Mouse (Mus musculus): ENCODE measurements around the gene Il16. TPM values are rescaled to one million over a fixed set of nuclear protein-coding genes. Genes with fewer than 3 reads are reported as not detected.

The Il16 gene
- polyA plus RNA-seq, 1 experiment from 2014 or later, result 1.2 TPM

GRCm38 (mm10) chr7:83675545-83676254 lies 69.8 kb downstream of the Il16 start:
- no peak overlapping the region for H3K27ac ChIP-seq
- ATAC-seq (ENCODE audit: low FRiP score) (no peak), DNase-seq (ENCODE audit: low spot score) (peak; percentile 64)
- no peak overlapping the region for H3K9ac ChIP-seq
- no peaks in the 10 kb centered on the region for H3K36me3 ChIP-seq (replicated peaks; ENCODE audit: control insufficient read depth, insufficient read depth)
- H3K4me1 ChIP-seq (replicated peaks; ENCODE audit: control insufficient read depth, insufficient read depth, low read length), result no peaks in the 10 kb centered on the region
- H3K4me3 ChIP-seq (replicated peaks; ENCODE audit: low read length), result no peak overlapping the region
- H3K27me3 ChIP-seq (ENCODE audit: control insufficient read depth, insufficient read depth, low read length), result no peaks in the 10 kb centered on the region
- 35% methylated on average over 5 of the region's 5 CpGs for WGBS
- no peak overlapping the region for H3K4me2 ChIP-seq (replicated peaks)
- no peaks in the 10 kb centered on the region for H3K9me3 ChIP-seq (ENCODE audit: control insufficient read depth, low read length)

- DNase-seq (ENCODE audit: low spot score) (no peak), ATAC-seq (ENCODE audit: low FRiP score) (no peak)
- Histone ChIP-seq H3K9ac (no peak overlapping the region), H3K27me3 (ENCODE audit: control insufficient read depth, insufficient read depth, low read length) (no peaks in the 10 kb centered on the region), H3K4me1 (replicated peaks; ENCODE audit: control insufficient read depth, insufficient read depth, low read length) (no peaks in the 10 kb centered on the region), H3K4me2 (replicated peaks) (no peak overlapping the region), H3K4me3 (replicated peaks; ENCODE audit: low read length) (no peak overlapping the region), H3K27ac (no peak overlapping the region), H3K36me3 (replicated peaks; ENCODE audit: control insufficient read depth, insufficient read depth) (no peaks in the 10 kb centered on the region), H3K9me3 (ENCODE audit: control insufficient read depth, low read length) (no peaks in the 10 kb centered on the region)
- 92% methylated on average over 6 of the region's 6 CpGs for WGBS
These were observed 74.0 kb downstream of the Il16 start for GRCm38 (mm10) chr7:83671573-83671972.

- no peaks in the 10 kb centered on the region for H3K36me3 ChIP-seq (replicated peaks; ENCODE audit: control insufficient read depth, insufficient read depth)
- DNase-seq (ENCODE audit: low spot score), result peak; percentile 75
- H3K4me3 ChIP-seq (replicated peaks; ENCODE audit: low read length), result no peak overlapping the region
- 8% methylated on average over 1 of the region's 1 CpGs for WGBS
- H3K27me3 ChIP-seq (ENCODE audit: control insufficient read depth, insufficient read depth, low read length), result no peaks in the 10 kb centered on the region
- ATAC-seq (ENCODE audit: low FRiP score), result peak; percentile 53; the same call in 1 of the 2 replicates
- no peaks in the 10 kb centered on the region for H3K4me1 ChIP-seq (replicated peaks; ENCODE audit: control insufficient read depth, insufficient read depth, low read length)
- no peak overlapping the region for H3K9ac ChIP-seq
- H3K9me3 ChIP-seq (ENCODE audit: control insufficient read depth, low read length), result no peaks in the 10 kb centered on the region
- H3K27ac ChIP-seq, result no peak overlapping the region
- H3K4me2 ChIP-seq (replicated peaks), result no peak overlapping the region
These were observed 76.8 kb downstream of the Il16 start for GRCm38 (mm10) chr7:83668724-83669123.

GRCm38 (mm10) chr7:83667936-83668645 lies 77.4 kb downstream of the Il16 start:
- H3K9ac ChIP-seq, result no peak overlapping the region
- DNase-seq (ENCODE audit: low spot score), result no peak
- H3K36me3 ChIP-seq (replicated peaks; ENCODE audit: control insufficient read depth, insufficient read depth), result no peaks in the 10 kb centered on the region
- H3K4me3 ChIP-seq (replicated peaks; ENCODE audit: low read length), result no peak overlapping the region
- no peaks in the 10 kb centered on the region for H3K9me3 ChIP-seq (ENCODE audit: control insufficient read depth, low read length)
- H3K4me2 ChIP-seq (replicated peaks), result no peak overlapping the region
- no peak for ATAC-seq (ENCODE audit: low FRiP score)
- no peaks in the 10 kb centered on the region for H3K27me3 ChIP-seq (ENCODE audit: control insufficient read depth, insufficient read depth, low read length)
- no peak overlapping the region for H3K27ac ChIP-seq
- 89% methylated on average over 5 of the region's 5 CpGs for WGBS
- H3K4me1 ChIP-seq (replicated peaks; ENCODE audit: control insufficient read depth, insufficient read depth, low read length), result no peaks in the 10 kb centered on the region

- ATAC-seq (ENCODE audit: low FRiP score) (no peak), DNase-seq (ENCODE audit: low spot score) (no peak)
- H3K4me3 ChIP-seq (replicated peaks; ENCODE audit: low read length), result no peak overlapping the region
- no peaks in the 10 kb centered on the region for H3K4me1 ChIP-seq (replicated peaks; ENCODE audit: control insufficient read depth, insufficient read depth, low read length)
- no peak overlapping the region for H3K4me2 ChIP-seq (replicated peaks)
- no peak overlapping the region for H3K27ac ChIP-seq
- H3K36me3 ChIP-seq (replicated peaks; ENCODE audit: control insufficient read depth, insufficient read depth), result no peaks in the 10 kb centered on the region
- no peaks in the 10 kb centered on the region for H3K27me3 ChIP-seq (ENCODE audit: control insufficient read depth, insufficient read depth, low read length)
- no peaks in the 10 kb centered on the region for H3K9me3 ChIP-seq (ENCODE audit: control insufficient read depth, low read length)
- 87% methylated on average over 4 of the region's 4 CpGs for WGBS
- no peak overlapping the region for H3K9ac ChIP-seq
These were observed 79.4 kb downstream of the Il16 start for GRCm38 (mm10) chr7:83666087-83666595.

GRCm38 (mm10) chr7:83662711-83663375 lies 82.7 kb downstream of the Il16 start:
- ATAC-seq (ENCODE audit: low FRiP score) (no peak), DNase-seq (ENCODE audit: low spot score) (no peak)
- Histone ChIP-seq H3K27me3 (ENCODE audit: control insufficient read depth, insufficient read depth, low read length) (no peaks in the 10 kb centered on the region), H3K9ac (no peak overlapping the region), H3K4me3 (replicated peaks; ENCODE audit: low read length) (no peak overlapping the region), H3K36me3 (replicated peaks; ENCODE audit: control insufficient read depth, insufficient read depth) (no peaks in the 10 kb centered on the region), H3K9me3 (ENCODE audit: control insufficient read depth, low read length) (0 out of 2 replicates have a peak, but pooled peaks cover under 1% of the 10 kb centered on the region), H3K27ac (no peak overlapping the region), H3K4me2 (replicated peaks) (no peak overlapping the region), H3K4me1 (replicated peaks; ENCODE audit: control insufficient read depth, insufficient read depth, low read length) (no peaks in the 10 kb centered on the region)
- WGBS, result 82% methylated on average over 6 of the region's 6 CpGs

- WGBS, result 95% methylated on average over 3 of the region's 3 CpGs
- Histone ChIP-seq H3K9ac (no peak overlapping the region), H3K9me3 (ENCODE audit: control insufficient read depth, low read length) (0 out of 2 replicates have a peak, but pooled peaks cover 3% of the 10 kb centered on the region), H3K4me1 (replicated peaks; ENCODE audit: control insufficient read depth, insufficient read depth, low read length) (no peaks in the 10 kb centered on the region), H3K36me3 (replicated peaks; ENCODE audit: control insufficient read depth, insufficient read depth) (no peaks in the 10 kb centered on the region), H3K4me3 (replicated peaks; ENCODE audit: low read length) (no peak overlapping the region), H3K4me2 (replicated peaks) (no peak overlapping the region), H3K27ac (no peak overlapping the region), H3K27me3 (ENCODE audit: control insufficient read depth, insufficient read depth, low read length) (no peaks in the 10 kb centered on the region)
- ATAC-seq (ENCODE audit: low FRiP score) (no peak), DNase-seq (ENCODE audit: low spot score) (no peak)
These were observed 83.8 kb downstream of the Il16 start for GRCm38 (mm10) chr7:83661763-83662162.

GRCm38 (mm10) chr7:83661031-83661430 lies 84.5 kb downstream of the Il16 start:
- H3K36me3 ChIP-seq (replicated peaks; ENCODE audit: control insufficient read depth, insufficient read depth), result no peaks in the 10 kb centered on the region
- H3K9me3 ChIP-seq (ENCODE audit: control insufficient read depth, low read length), result 0 out of 2 replicates have a peak, but pooled peaks cover 3% of the 10 kb centered on the region
- H3K4me1 ChIP-seq (replicated peaks; ENCODE audit: control insufficient read depth, insufficient read depth, low read length), result no peaks in the 10 kb centered on the region
- WGBS, result 88% methylated on average over 10 of the region's 10 CpGs
- no peak for DNase-seq (ENCODE audit: low spot score)
- H3K27me3 ChIP-seq (ENCODE audit: control insufficient read depth, insufficient read depth, low read length), result no peaks in the 10 kb centered on the region
- H3K4me3 ChIP-seq (replicated peaks; ENCODE audit: low read length), result no peak overlapping the region
- H3K9ac ChIP-seq, result no peak overlapping the region
- H3K4me2 ChIP-seq (replicated peaks), result no peak overlapping the region
- H3K27ac ChIP-seq, result no peak overlapping the region
- ATAC-seq (ENCODE audit: low FRiP score), result no peak

GRCm38 (mm10) chr7:83660273-83660691 lies 85.2 kb downstream of the Il16 start:
- Histone ChIP-seq H3K27me3 (ENCODE audit: control insufficient read depth, insufficient read depth, low read length) (no peaks in the 10 kb centered on the region), H3K4me2 (replicated peaks) (no peak overlapping the region), H3K9ac (no peak overlapping the region), H3K27ac (no peak overlapping the region), H3K4me3 (replicated peaks; ENCODE audit: low read length) (no peak overlapping the region), H3K4me1 (replicated peaks; ENCODE audit: control insufficient read depth, insufficient read depth, low read length) (no peaks in the 10 kb centered on the region), H3K36me3 (replicated peaks; ENCODE audit: control insufficient read depth, insufficient read depth) (no peaks in the 10 kb centered on the region), H3K9me3 (ENCODE audit: control insufficient read depth, low read length) (0 out of 2 replicates have a peak, but pooled peaks cover 3% of the 10 kb centered on the region)
- DNase-seq (ENCODE audit: low spot score) (no peak), ATAC-seq (ENCODE audit: low FRiP score) (no peak)
- 91% methylated on average over 11 of the region's 11 CpGs for WGBS

Data from hindbrain, embryonic 14.5 days (tissue).